Mouse (Mus musculus) limb, embryonic 11.5 days (tissue): ENCODE data around the gene Pdha2. TPM values are rescaled to one million over a fixed set of nuclear protein-coding genes. Genes with fewer than 3 reads are reported as not detected.

Experiments
- ATAC-seq: fragments of 200-750 bp; cut with Nextera tagmentation; 2 replicates; pipeline ENCODE4 v1.8.0; 2017; ENCODE audit warnings: low read depth; ENCODE audit not compliant: insufficient number of reproducible peaks, low FRiP score, low TSS enrichment
- DNase-seq: peaks from one replicate; pipeline ENCODE4 v3.0.0-alpha.2; 2015; ENCODE audit warnings: low spot score
- H3K27ac ChIP-seq: fragments of 300-500 bp; sonication (generic); replicated peaks from 2 replicates; pipeline ENCODE4 v1.5.1; 2014; ENCODE audit warnings: low read depth, mild to moderate bottlenecking, low read length
- H3K27me3 ChIP-seq: fragments of 300-500 bp; sonication (generic); 2 replicates; pipeline ENCODE4 v1.6.1; 2014; ENCODE audit warnings: mild to moderate bottlenecking, low read length, mixed read lengths; ENCODE audit not compliant: control insufficient read depth, insufficient read depth
- H3K36me3 ChIP-seq: fragments of 300-500 bp; sonication (generic); 2 replicates; pipeline ENCODE4 v1.6.1; 2014; ENCODE audit warnings: mild to moderate bottlenecking, low read length, moderate library complexity, mixed read lengths; ENCODE audit not compliant: control insufficient read depth, insufficient read depth
- H3K4me1 ChIP-seq: fragments of 300-500 bp; sonication (generic); 2 replicates; pipeline ENCODE4 v1.6.1; 2014; ENCODE audit warnings: low read length, mixed read lengths; ENCODE audit not compliant: control insufficient read depth, insufficient read depth
- H3K4me2 ChIP-seq: fragments of 300-500 bp; sonication (generic); 2 replicates; pipeline ENCODE4 v1.6.1; 2014; ENCODE audit warnings: low read depth, mild to moderate bottlenecking, moderate library complexity; ENCODE audit not compliant: severe bottlenecking
- H3K4me3 ChIP-seq: fragments of 300-500 bp; sonication (generic); 2 replicates; pipeline ENCODE4 v1.5.1; 2014; ENCODE audit warnings: low read depth, low read length
- H3K9ac ChIP-seq: fragments of 300-500 bp; sonication (generic); 2 replicates; pipeline ENCODE4 v1.6.1; 2014; ENCODE audit warnings: mild to moderate bottlenecking, low read length
- H3K9me3 ChIP-seq: fragments of 300-500 bp; sonication (generic); 2 replicates; pipeline ENCODE4 v1.6.1; 2016; ENCODE audit warnings: low read length; ENCODE audit not compliant: control insufficient read depth
- WGBS: fragments of 180-500 bp; shearing (Covaris S2); extraction: QIAGEN DNeasy Blood & Tissue Kit; methylation state at CpG from one replicate; pipeline ENCODE4 v1.1.7; 2014; 5-methylcytosine and 5-hydroxymethylcytosine counted together
- polyA plus RNA-seq: library from polyadenylated mRNA; unstranded; fragments of >200 nt; fragmentation: Nextera tagmentation; extraction: Ambion mirVana; gene quantifications from 2 replicates; pipeline ENCODE4 v1.2.1, GENCODE M21; 2014

Pdha2 gene
- polyA plus RNA-seq = not detected in 2 replicates

DNA sequence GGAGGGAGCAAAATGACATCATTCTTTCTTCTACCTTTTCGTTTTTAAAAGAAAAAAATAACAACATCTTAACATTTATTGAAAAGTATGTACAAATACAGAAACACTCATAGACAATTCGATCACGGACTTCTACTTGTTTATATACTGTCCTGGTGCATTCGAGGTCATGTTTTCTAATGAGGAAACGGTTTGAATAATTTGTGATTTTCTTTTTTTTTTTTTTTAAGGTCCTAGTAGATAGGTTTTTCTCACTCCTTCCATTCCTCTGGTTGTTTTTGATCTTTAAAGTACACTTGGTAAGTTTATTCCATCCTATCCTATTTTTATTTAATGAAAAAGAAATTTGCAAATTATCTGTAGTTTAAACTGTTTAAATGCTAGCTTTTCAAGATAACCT lies at the start of gene Pdha2:
Gene Pdha2, minus strand, starts transcription at position 101 of the 400 bp plus-strand sequence.
- DNase-seq (no peak), ATAC-seq (no peak)
- no peak within 1 kb of the TSS for H3K27ac ChIP-seq
- no peaks in the 10 kb centered on the region for H3K27me3 ChIP-seq
- H3K4me2 ChIP-seq = no peak within 1 kb of the TSS
- H3K4me3 ChIP-seq = no peak within 1 kb of the TSS
- H3K36me3 ChIP-seq = no peaks in the 10 kb centered on the region
- H3K9ac ChIP-seq = no peak within 1 kb of the TSS
- no peaks in the 10 kb centered on the region for H3K4me1 ChIP-seq
- H3K9me3 ChIP-seq = no peaks in the 10 kb centered on the region; the same call in 1 of the 2 replicates
- WGBS = 88% methylated on average over 5 of the region's 5 CpGs

DNA sequence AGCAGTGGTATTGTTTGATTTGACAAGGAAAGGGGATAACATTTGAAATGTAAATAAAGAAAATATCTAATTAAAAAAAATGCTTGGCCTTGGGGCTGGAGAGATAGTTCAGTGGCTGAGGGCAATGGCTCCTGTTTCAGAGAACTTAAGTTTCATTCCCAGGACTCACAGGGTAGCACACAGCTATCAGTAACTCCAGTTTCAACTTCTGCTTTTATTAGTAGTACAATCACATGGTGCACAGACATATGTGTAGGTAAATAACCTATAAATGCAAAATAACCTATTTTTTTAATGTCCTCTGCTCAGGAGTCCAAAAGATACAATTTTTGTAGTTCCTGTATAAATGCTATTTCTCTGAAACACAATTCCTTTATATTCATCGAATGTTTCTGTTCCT lies 48.4 kb upstream of the Pdha2 start:
- DNase-seq = no peak
- H3K4me1 ChIP-seq = no peaks in the 10 kb centered on the region
- 88% methylated on average over 1 of the region's 1 CpGs for WGBS
- H3K9ac ChIP-seq = no peak overlapping the region
- H3K4me3 ChIP-seq = no peak overlapping the region
- no peaks in the 10 kb centered on the region for H3K36me3 ChIP-seq
- no peak for ATAC-seq
- no peaks in the 10 kb centered on the region for H3K27me3 ChIP-seq
- H3K9me3 ChIP-seq = no peaks in the 10 kb centered on the region
- H3K4me2 ChIP-seq = no peak overlapping the region
- H3K27ac ChIP-seq = no peak overlapping the region

DNA sequence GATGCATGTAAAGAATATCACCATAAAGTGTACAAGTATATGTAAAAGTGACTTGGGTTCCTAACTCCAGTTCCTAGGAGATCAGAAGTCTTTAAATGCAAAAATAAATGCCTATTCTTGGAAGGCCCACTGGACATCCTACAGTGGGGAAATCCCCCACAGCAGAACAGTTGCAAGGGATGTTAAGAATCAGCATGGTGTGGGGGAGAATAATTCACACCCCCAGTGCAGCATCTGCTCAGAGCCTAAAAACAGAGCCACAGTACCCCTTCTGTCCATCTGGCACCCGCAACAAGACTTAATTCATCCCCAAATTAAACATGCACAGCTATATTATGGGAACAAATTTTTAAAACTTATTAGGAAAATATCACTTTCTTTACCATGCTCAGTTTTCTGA lies 39.3 kb upstream of the Pdha2 start:
- H3K36me3 ChIP-seq = no peaks in the 10 kb centered on the region
- H3K9ac ChIP-seq = no peak overlapping the region
- WGBS = 88% methylated on average over 1 of the region's 1 CpGs
- no peak overlapping the region for H3K27ac ChIP-seq
- no peak for ATAC-seq
- no peaks in the 10 kb centered on the region for H3K4me1 ChIP-seq
- no peak overlapping the region for H3K4me2 ChIP-seq
- no peaks in the 10 kb centered on the region for H3K9me3 ChIP-seq
- no peaks in the 10 kb centered on the region for H3K27me3 ChIP-seq
- no peak for DNase-seq
- H3K4me3 ChIP-seq = no peak overlapping the region

DNA sequence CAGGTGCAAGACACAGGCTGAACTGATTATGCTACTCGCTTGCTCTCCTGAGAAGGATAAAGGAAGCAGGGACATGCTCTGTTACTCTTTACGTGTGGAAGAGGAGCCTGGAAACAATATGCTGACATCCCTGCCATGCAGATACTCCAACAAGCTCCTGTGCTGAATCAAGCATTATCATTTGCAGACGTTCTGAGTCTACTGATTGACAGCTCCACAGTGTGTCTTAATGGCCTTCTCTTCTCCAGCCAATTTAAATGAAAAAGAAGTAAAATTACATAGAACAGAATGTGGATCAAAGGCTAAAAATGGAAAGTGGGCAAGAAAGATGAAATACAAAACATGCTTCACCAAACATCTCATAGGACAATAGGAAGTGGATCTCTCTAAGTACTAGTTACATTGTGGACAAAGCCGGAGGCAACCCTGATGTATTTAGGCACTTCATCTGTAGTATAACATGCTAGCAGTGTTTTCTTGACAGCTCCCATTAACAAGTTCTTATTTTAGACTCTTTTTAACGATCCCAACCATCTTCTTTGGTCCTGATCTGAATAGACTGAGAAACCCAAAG lies 32.7 kb upstream of the Pdha2 start:
- WGBS = 67% methylated on average over 5 of the region's 5 CpGs
- ATAC-seq (no peak), DNase-seq (no peak)
- H3K4me2 ChIP-seq = no peak overlapping the region
- H3K27me3 ChIP-seq = no peaks in the 10 kb centered on the region
- no peaks in the 10 kb centered on the region for H3K36me3 ChIP-seq
- H3K9ac ChIP-seq = no peak overlapping the region
- H3K4me1 ChIP-seq = no peaks in the 10 kb centered on the region
- H3K9me3 ChIP-seq = no peaks in the 10 kb centered on the region
- H3K4me3 ChIP-seq = no peak overlapping the region
- no peak overlapping the region for H3K27ac ChIP-seq

DNA sequence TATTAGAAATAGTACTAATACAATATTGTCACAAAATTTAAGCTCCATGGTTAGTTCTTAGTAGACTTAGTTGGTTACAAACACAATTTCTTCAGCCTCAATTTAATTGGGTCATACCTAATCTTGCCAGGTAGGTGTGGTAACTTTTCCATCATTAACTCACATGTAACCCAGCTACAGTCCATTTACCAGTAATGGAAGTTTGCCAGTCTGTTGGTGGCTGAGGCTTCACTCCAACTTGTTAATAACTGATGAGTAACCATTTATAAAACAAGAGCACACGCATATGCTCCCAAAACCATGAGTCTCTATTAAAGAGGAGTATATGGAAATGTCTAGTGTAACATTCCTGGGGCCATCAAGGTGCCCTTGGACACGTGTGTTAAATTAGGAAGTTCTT lies 25.9 kb upstream of the Pdha2 start:
- ATAC-seq (no peak), DNase-seq (no peak)
- Histone ChIP-seq H3K4me3 (no peak overlapping the region), H3K36me3 (no peaks in the 10 kb centered on the region), H3K9me3 (no peaks in the 10 kb centered on the region), H3K9ac (no peak overlapping the region), H3K4me2 (no peak overlapping the region), H3K27me3 (no peaks in the 10 kb centered on the region), H3K4me1 (no peaks in the 10 kb centered on the region), H3K27ac (no peak overlapping the region)
- 83% methylated on average over 2 of the region's 2 CpGs for WGBS

DNA sequence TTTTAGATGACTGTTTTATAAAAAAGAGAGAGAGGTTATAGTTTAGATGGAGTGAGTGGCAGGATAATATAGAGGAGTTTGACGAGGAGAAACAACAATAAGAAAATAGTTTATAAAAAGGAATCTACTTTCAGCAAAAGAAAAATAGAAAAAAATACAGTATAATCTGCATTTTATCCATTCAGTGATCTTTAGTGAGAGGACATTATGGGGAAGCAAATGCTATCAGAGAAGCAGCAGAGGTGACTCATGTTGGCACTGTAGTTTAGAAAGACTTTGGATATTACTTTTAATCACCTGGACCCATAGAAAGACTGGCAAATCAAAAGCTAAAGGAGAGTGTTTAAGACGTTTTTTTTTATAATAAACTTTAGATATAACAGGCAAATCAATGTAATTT lies 17.0 kb upstream of the Pdha2 start:
- Histone ChIP-seq H3K27ac (no peak overlapping the region), H3K9ac (no peak overlapping the region), H3K36me3 (no peaks in the 10 kb centered on the region), H3K27me3 (no peaks in the 10 kb centered on the region), H3K4me3 (no peak overlapping the region), H3K9me3 (no peaks in the 10 kb centered on the region), H3K4me1 (no peaks in the 10 kb centered on the region), H3K4me2 (no peak overlapping the region)
- no peak for ATAC-seq
- no peak for DNase-seq
- WGBS = 58% methylated on average over 2 of the region's 2 CpGs

DNA sequence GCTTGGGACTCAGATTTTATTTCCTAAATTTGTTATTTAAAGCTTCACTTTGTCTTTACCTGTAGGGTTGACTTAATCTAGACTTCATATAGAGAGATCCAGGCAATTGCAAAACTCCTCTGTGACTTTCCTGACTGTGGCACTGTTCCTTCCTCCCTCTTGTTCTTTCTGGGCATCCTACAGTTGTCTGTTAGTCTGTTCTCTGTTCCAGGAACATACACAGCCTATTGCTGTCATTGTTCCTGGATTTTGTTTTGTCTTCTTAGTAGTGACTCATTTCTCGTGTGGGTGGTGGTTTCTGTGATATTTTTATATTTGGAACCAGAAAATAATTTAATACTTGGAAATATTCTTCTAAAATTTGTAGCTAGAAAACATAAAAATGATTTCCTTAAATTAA lies 10.2 kb upstream of the Pdha2 start:
- WGBS = 79% methylated on average over 1 of the region's 1 CpGs
- Histone ChIP-seq H3K27me3 (no peaks in the 10 kb centered on the region), H3K36me3 (no peaks in the 10 kb centered on the region), H3K4me3 (no peak overlapping the region), H3K4me1 (no peaks in the 10 kb centered on the region), H3K9me3 (no peaks in the 10 kb centered on the region), H3K27ac (no peak overlapping the region), H3K4me2 (no peak overlapping the region), H3K9ac (no peak overlapping the region)
- DNase-seq = no peak
- no peak for ATAC-seq

DNA sequence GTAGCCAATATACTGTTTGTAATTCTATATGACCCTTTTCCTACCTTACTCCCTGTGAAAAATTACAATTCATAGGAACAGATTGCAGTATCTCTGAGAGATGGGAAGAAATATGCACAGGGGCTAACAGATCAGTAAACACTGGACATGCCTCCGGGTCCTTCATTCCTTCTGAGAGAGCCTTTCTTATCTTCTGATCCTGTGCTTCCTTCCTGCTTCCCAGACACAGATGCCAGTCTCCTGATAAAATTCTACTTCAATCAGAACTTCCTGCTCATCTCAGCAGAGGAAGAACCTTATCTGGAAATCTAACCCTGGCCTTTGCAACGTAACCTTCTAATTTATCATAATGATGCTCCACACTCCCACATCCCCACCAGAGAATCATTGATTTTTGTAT lies 6.4 kb upstream of the Pdha2 start:
- no peaks in the 10 kb centered on the region for H3K36me3 ChIP-seq
- no peak overlapping the region for H3K4me3 ChIP-seq
- no peak for ATAC-seq
- no peaks in the 10 kb centered on the region for H3K4me1 ChIP-seq
- no peak overlapping the region for H3K9ac ChIP-seq
- H3K4me2 ChIP-seq = no peak overlapping the region
- H3K27me3 ChIP-seq = no peaks in the 10 kb centered on the region
- H3K9me3 ChIP-seq = no peaks in the 10 kb centered on the region
- 62% methylated on average over 2 of the region's 2 CpGs for WGBS
- DNase-seq = no peak
- no peak overlapping the region for H3K27ac ChIP-seq

DNA sequence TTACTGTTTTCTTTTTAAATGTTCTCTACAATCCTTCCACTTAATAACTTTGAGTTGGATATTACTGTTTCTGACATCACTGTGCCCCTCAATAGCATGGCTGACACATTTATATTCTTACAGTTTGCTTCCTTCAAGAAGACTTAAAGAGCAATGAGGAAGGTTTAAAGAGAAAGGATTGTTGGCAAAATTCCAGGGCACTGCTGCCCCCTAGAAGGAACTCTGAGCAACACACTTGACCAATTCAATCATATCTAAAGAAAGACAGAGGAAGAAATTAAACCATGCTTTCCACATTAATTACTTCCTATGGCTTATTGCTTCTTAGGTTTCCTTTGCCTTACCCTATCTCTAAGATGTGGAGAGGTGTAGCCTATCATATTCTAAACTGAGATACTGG lies 4.8 kb upstream of the Pdha2 start:
- Histone ChIP-seq H3K36me3 (no peaks in the 10 kb centered on the region), H3K4me3 (no peak overlapping the region), H3K9ac (no peak overlapping the region), H3K27ac (no peak overlapping the region), H3K4me2 (no peak overlapping the region), H3K4me1 (no peaks in the 10 kb centered on the region), H3K9me3 (no peaks in the 10 kb centered on the region), H3K27me3 (no peaks in the 10 kb centered on the region)
- no peak for DNase-seq
- no peak for ATAC-seq
